Mouse (Mus musculus): Measurements from ENCODE around the gene Iqgap1. TPM values are rescaled to one million over a fixed set of nuclear protein-coding genes. Genes with fewer than 3 reads are reported as not detected.

Iqgap1 gene
- total and polyA plus RNA-seq, 3 experiments, result 20.6 to 87.9 (median 58.8) TPM

- no peak overlapping the region for H3K9ac ChIP-seq (ENCODE audit: control insufficient read depth, low read depth, low read length, poor library complexity, severe bottlenecking)
- peaks cover 0 to 4% of the 10 kb centered on the region in 2 experiments; a peak in 2 of 4 replicates for H3K36me3 ChIP-seq (ENCODE audit: control insufficient read depth in 1 of 2, insufficient read depth in 2 of 2, low read length in 2 of 2)
- H3K4me1 ChIP-seq (ENCODE audit: control insufficient read depth in 1 of 2, insufficient read depth in 2 of 2, low read length in 2 of 2), result no peaks in the 10 kb centered on the region
- H3K27me3 ChIP-seq (ENCODE audit: control insufficient read depth in 1 of 2, insufficient read depth in 2 of 2, low read length in 2 of 2), result no peaks in the 10 kb centered on the region
- no peak for DNase-seq (ENCODE audit: low read depth, low spot score)
- TF ChIP-seq ETS1 (IDR thresholded peaks at IDR 0.05; ENCODE audit: low read depth, low read length) (no peak), MEF2A (IDR thresholded peaks at IDR 0.05; ENCODE audit: extremely low read depth, insufficient replicate concordance, low read depth, low read length, poor library complexity, severe bottlenecking) (no peak)
- no peak overlapping the region for H3K27ac ChIP-seq (ENCODE audit: control insufficient read depth, low read depth, low read length)
- H3K4me3 ChIP-seq (ENCODE audit: control insufficient read depth in 1 of 2, insufficient read depth in 1 of 2, low read depth in 2 of 2, low read length in 2 of 2), result no peak overlapping the region
- no peaks in the 10 kb centered on the region for H3K79me2 ChIP-seq (ENCODE audit: control insufficient read depth, insufficient read depth, low read length, poor library complexity)
- no peaks in the 10 kb centered on the region for H3K9me3 ChIP-seq (replicated peaks; ENCODE audit: insufficient read depth, low read length)
Observed at GRCm38 (mm10) chr7:80762297-80762696, 63.5 kb downstream of the Iqgap1 start.

GRCm38 (mm10) chr7:80754086-80754485, 71.7 kb downstream of the Iqgap1 start:
- Histone ChIP-seq H3K79me2 (ENCODE audit: control insufficient read depth, insufficient read depth, low read length, poor library complexity) (no peaks in the 10 kb centered on the region), H3K4me1 (ENCODE audit: control insufficient read depth in 1 of 2, insufficient read depth in 2 of 2, low read length in 2 of 2) (peaks cover 0 to 6% of the 10 kb centered on the region in 2 experiments; a peak in 2 of 4 replicates), H3K4me3 (ENCODE audit: control insufficient read depth in 1 of 2, insufficient read depth in 1 of 2, low read depth in 2 of 2, low read length in 2 of 2) (no peak overlapping the region), H3K36me3 (ENCODE audit: control insufficient read depth in 1 of 2, insufficient read depth in 2 of 2, low read length in 2 of 2) (peaks cover 7 to 10% of the 10 kb centered on the region in 2 experiments), H3K9me3 (replicated peaks; ENCODE audit: insufficient read depth, low read length) (no peaks in the 10 kb centered on the region), H3K9ac (ENCODE audit: control insufficient read depth, low read depth, low read length, poor library complexity, severe bottlenecking) (no peak overlapping the region), H3K27me3 (ENCODE audit: control insufficient read depth in 1 of 2, insufficient read depth in 2 of 2, low read length in 2 of 2) (no peaks in the 10 kb centered on the region), H3K27ac (ENCODE audit: control insufficient read depth, low read depth, low read length) (peak overlapping the region; percentile 48; the same call in 1 of the 2 replicates)
- no peak for TF ChIP-seq MAZ (IDR thresholded peaks at IDR 0.05; ENCODE audit: low read depth, low read length)
- TF ChIP-seq POLR2A (IDR thresholded peaks at IDR 0.05; ENCODE audit: control insufficient read depth in 1 of 2, insufficient read depth in 1 of 2, low read depth in 1 of 2, low read length in 2 of 2, poor library complexity in 1 of 2), result no peak
- peak; percentile 37; the same call in 1 of the 2 replicates for TF ChIP-seq NRF1 (IDR thresholded peaks at IDR 0.05; ENCODE audit: insufficient read depth, low read depth, low read length, poor library complexity, severe bottlenecking)
- peak; percentile 32; the same call in 1 of the 2 replicates for TF ChIP-seq TAL1 (IDR thresholded peaks at IDR 0.05; ENCODE audit: low read length)
- TF ChIP-seq ELF1 (IDR thresholded peaks at IDR 0.05; ENCODE audit: low read depth, low read length), result 0 out of 2 replicates have a peak, but pooled peaks have one; percentile 30
- TF ChIP-seq POLR2AphosphoS5 (IDR thresholded peaks at IDR 0.05; ENCODE audit: borderline replicate concordance, low read depth, low read length), result no peak
- no peak for TF ChIP-seq USF1 (IDR thresholded peaks at IDR 0.05; ENCODE audit: low read depth, low read length)
- TF ChIP-seq POLR2AphosphoS2 (IDR thresholded peaks at IDR 0.05; ENCODE audit: low read length), result no peak
- TF ChIP-seq SMC3 (IDR thresholded peaks at IDR 0.05; ENCODE audit: low read depth, low read length), result no peak
- no peak for TF ChIP-seq CHD2 (IDR thresholded peaks at IDR 0.05; ENCODE audit: low read length)
- DNase-seq (ENCODE audit: low read depth, low spot score), result peak; percentile 82

DNA sequence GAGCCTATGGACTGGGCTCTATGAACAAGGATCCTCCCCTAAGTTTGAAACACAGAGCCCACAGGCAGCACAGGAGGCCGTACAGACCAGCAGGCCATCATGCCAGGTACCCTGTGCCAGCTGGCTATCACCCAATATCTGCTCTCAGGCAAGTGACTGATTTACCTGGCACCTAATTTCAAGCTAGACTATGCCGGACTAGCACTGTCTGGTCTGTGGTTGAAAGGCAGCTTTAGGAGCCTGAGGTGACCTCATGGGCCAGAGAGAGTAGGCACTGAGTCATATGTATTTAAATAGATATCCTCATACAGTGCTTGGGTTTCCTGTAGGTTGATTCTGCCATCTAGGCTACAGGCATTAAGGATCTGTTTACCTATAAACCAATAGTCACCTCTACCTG, 72.2 kb downstream of the Iqgap1 start:
- peak overlapping the region; percentile 48; the same call in 1 of the 2 replicates for H3K27ac ChIP-seq (ENCODE audit: control insufficient read depth, low read depth, low read length)
- no peak overlapping the region for H3K9ac ChIP-seq (ENCODE audit: control insufficient read depth, low read depth, low read length, poor library complexity, severe bottlenecking)
- H3K9me3 ChIP-seq (replicated peaks; ENCODE audit: insufficient read depth, low read length), result no peaks in the 10 kb centered on the region
- H3K36me3 ChIP-seq (ENCODE audit: control insufficient read depth in 1 of 2, insufficient read depth in 2 of 2, low read length in 2 of 2), result peaks cover 5 to 10% of the 10 kb centered on the region in 2 experiments
- no peaks in the 10 kb centered on the region for H3K79me2 ChIP-seq (ENCODE audit: control insufficient read depth, insufficient read depth, low read length, poor library complexity)
- H3K4me3 ChIP-seq (ENCODE audit: control insufficient read depth in 1 of 2, insufficient read depth in 1 of 2, low read depth in 2 of 2, low read length in 2 of 2), result no peak overlapping the region
- no peak for DNase-seq (ENCODE audit: low read depth, low spot score)
- peaks cover 0 to 6% of the 10 kb centered on the region in 2 experiments; a peak in 2 of 4 replicates for H3K4me1 ChIP-seq (ENCODE audit: control insufficient read depth in 1 of 2, insufficient read depth in 2 of 2, low read length in 2 of 2)
- H3K27me3 ChIP-seq (ENCODE audit: control insufficient read depth in 1 of 2, insufficient read depth in 2 of 2, low read length in 2 of 2), result no peaks in the 10 kb centered on the region
- TF ChIP-seq GATA1 (IDR thresholded peaks at IDR 0.05; ENCODE audit: low read depth, low read length) (no peak), MAFK (IDR thresholded peaks at IDR 0.05; ENCODE audit: borderline replicate concordance, low read depth, low read length) (no peak)

Data from MEL (cell line).